Mouse (Mus musculus): Measurements from ENCODE around the gene Psg19. TPM values are rescaled to one million over a fixed set of nuclear protein-coding genes. Genes with fewer than 3 reads are reported as not detected.
A peak's percentile ranks its signal among the peaks of the same experiment; 100 is the strongest.

Gene Psg19
- total and polyA plus RNA-seq, 3 experiments, result not detected

DNA sequence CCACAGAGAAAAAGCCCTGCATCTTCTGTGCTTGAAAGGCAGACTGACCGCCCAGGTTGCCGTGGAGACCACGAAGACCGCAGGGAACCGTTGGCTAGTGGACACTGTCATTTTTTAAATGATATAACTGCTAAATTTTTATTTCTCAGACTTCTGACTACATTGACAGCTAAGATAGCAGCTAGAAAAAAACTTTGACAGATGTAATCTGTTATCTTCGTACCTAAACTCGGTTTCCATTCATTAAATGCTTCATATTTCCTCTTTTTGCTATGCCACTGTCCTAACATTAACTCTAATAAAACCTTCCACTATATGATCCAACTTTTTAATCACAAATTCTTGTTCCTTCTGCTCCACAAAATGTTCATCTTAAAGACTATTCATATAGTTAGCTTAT is 31.2 kb upstream of the Psg19 start:
- no peak overlapping the region for H3K27ac ChIP-seq
- H3K4me3 ChIP-seq, result no peak overlapping the region
- TF ChIP-seq CTCF (IDR thresholded peaks at IDR 0.05) (no peak), POLR2A (IDR thresholded peaks at IDR 0.05; ENCODE audit: insufficient read depth, low read depth, low read length) (no peak), EP300 (IDR thresholded peaks at IDR 0.05; ENCODE audit: insufficient read depth, low read depth, low read length) (no peak)
- H3K36me3 ChIP-seq (ENCODE audit: control insufficient read depth, insufficient read depth, low read length), result no peaks in the 10 kb centered on the region
- no peak overlapping the region for H3K9ac ChIP-seq (ENCODE audit: low read depth, low read length)
- no peak for DNase-seq
- no peaks in the 10 kb centered on the region for H3K27me3 ChIP-seq (ENCODE audit: control insufficient read depth, insufficient read depth, low read length)
- H3K79me2 ChIP-seq (replicated peaks; ENCODE audit: control insufficient read depth, insufficient read depth, low read length), result no peaks in the 10 kb centered on the region
- intact Hi-C loops (cut with DNase I), result no loop called here
- WGBS, result 79% methylated on average over 7 of the region's 7 CpGs
- no peaks in the 10 kb centered on the region for H3K4me1 ChIP-seq (ENCODE audit: control insufficient read depth, insufficient read depth, low read length)

DNA sequence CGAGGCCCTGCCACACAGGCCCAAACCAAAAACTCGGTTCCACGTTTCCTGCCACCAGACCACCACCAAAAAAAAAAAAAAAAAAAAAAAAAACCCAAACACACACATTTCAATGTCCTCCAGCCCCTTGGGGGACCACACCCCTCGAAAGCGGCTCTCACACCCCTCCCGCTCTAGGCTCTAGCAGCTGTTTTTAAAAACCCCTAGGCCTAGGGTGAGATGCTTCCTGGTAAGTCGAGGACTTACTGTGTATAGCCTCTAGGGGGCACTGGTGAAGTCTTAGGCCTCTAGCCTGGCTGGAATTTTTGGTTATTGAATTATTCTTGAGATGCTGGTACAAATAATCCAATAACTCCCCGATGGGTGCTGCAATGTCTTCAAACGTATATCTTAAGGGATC is 30.3 kb upstream of the Psg19 start:
- no peak for DNase-seq

DNA sequence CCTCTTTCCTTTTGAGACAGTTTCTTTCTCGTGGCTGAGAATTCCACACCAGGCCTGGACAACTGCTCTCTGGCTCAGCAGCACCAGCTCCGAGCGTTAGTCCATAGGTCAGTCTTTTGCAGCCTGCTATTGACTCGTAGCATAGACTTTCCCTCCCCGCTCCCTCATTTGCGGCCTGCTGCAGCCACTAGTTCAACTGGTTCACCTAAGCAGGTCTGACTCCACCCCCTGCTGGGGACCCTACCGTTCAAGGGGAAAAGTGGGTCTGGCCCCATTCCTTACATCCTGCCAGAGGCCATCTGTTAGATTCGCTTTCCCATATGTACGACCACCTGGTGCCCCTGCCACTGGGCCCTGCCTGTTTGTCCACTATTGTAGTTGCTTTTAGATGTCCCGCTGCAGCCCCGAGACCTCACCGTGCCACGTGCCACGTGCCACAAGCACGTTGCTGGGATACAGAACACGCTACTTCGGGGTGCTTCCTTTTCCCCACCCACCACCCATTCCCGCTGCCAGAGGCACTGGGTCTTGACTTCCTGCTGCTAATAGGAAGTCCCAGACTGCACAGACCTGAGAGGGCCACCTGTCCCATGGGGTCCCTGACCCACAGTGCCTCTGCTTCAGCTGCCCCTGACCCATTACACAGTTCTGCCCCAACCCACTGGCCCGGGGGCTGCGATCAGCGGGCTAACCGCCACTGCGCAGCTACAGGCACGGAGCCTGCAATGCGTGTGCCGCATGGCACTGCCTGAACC is 29.6 kb upstream of the Psg19 start:
- intact Hi-C loops (cut with DNase I), result no loop called here
- no peaks in the 10 kb centered on the region for H3K27me3 ChIP-seq (ENCODE audit: control insufficient read depth, insufficient read depth, low read length)
- no peak for DNase-seq
- no peaks in the 10 kb centered on the region for H3K36me3 ChIP-seq (ENCODE audit: control insufficient read depth, insufficient read depth, low read length)
- H3K4me3 ChIP-seq, result no peak overlapping the region
- no peaks in the 10 kb centered on the region for H3K79me2 ChIP-seq (replicated peaks; ENCODE audit: control insufficient read depth, insufficient read depth, low read length)
- H3K9ac ChIP-seq (ENCODE audit: low read depth, low read length), result no peak overlapping the region
- H3K4me1 ChIP-seq (ENCODE audit: control insufficient read depth, insufficient read depth, low read length), result no peaks in the 10 kb centered on the region
- WGBS, result 59% methylated on average over 26 of the region's 26 CpGs
- no peak for TF ChIP-seq POLR2A (IDR thresholded peaks at IDR 0.05; ENCODE audit: insufficient read depth, low read depth, low read length)
- TF ChIP-seq CTCF (IDR thresholded peaks at IDR 0.05), result no peak
- no peak for TF ChIP-seq EP300 (IDR thresholded peaks at IDR 0.05; ENCODE audit: insufficient read depth, low read depth, low read length)
- no peak overlapping the region for H3K27ac ChIP-seq

More for the DNA sequence above, 30.3 kb upstream of the Psg19 start:
- H3K79me2 ChIP-seq (replicated peaks; ENCODE audit: control insufficient read depth, insufficient read depth, low read length), result no peaks in the 10 kb centered on the region
- H3K36me3 ChIP-seq (ENCODE audit: control insufficient read depth, insufficient read depth, low read length), result no peaks in the 10 kb centered on the region
- no peak overlapping the region for H3K27ac ChIP-seq
- WGBS, result 56% methylated on average over 9 of the region's 9 CpGs
- no peak overlapping the region for H3K9ac ChIP-seq (ENCODE audit: low read depth, low read length)
- TF ChIP-seq EP300 (IDR thresholded peaks at IDR 0.05; ENCODE audit: insufficient read depth, low read depth, low read length) (no peak), CTCF (IDR thresholded peaks at IDR 0.05) (peak; percentile 72), POLR2A (IDR thresholded peaks at IDR 0.05; ENCODE audit: insufficient read depth, low read depth, low read length) (no peak)
- H3K4me1 ChIP-seq (ENCODE audit: control insufficient read depth, insufficient read depth, low read length), result no peaks in the 10 kb centered on the region
- H3K27me3 ChIP-seq (ENCODE audit: control insufficient read depth, insufficient read depth, low read length), result no peaks in the 10 kb centered on the region
- H3K4me3 ChIP-seq, result no peak overlapping the region
- intact Hi-C loops (cut with DNase I), result no loop called here

DNA sequence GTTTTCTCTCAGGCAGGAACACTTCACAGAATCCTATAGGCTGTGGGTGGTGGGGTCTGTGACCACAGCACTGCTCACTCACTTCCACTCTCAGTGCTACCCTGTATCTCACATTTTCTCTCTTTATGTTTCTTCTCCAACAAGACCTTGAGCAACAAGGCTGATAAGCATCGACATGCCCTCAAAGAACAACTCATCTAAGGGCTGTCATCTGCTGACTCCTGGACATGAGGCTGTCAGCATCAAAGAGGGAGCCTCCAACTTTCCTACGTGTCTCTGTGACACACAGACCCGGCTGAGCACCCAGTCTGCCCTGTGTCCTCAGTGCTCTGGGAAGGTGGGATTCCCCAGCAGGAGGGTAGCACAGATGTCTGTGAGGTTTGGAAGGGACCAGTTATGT is 23.2 kb upstream of the Psg19 start, which contains the start of gene Psg17:
Gene Psg17 (minus strand): TSS at position 101 of the 400 bp plus-strand sequence.
- Histone ChIP-seq H3K9ac (ENCODE audit: low read depth, low read length) (no peak within 1 kb of the TSS), H3K27me3 (ENCODE audit: control insufficient read depth, insufficient read depth, low read length) (no peaks in the 10 kb centered on the region), H3K4me1 (ENCODE audit: control insufficient read depth, insufficient read depth, low read length) (no peaks in the 10 kb centered on the region), H3K79me2 (replicated peaks; ENCODE audit: control insufficient read depth, insufficient read depth, low read length) (no peaks in the 10 kb centered on the region), H3K36me3 (ENCODE audit: control insufficient read depth, insufficient read depth, low read length) (no peaks in the 10 kb centered on the region), H3K4me3 (no peak within 1 kb of the TSS), H3K27ac (no peak within 1 kb of the TSS)
- intact Hi-C loops (cut with DNase I), result no loop called here
- no peak for TF ChIP-seq EP300 (IDR thresholded peaks at IDR 0.05; ENCODE audit: insufficient read depth, low read depth, low read length)
- no peak for TF ChIP-seq CTCF (IDR thresholded peaks at IDR 0.05)
- no peak for TF ChIP-seq POLR2A (IDR thresholded peaks at IDR 0.05; ENCODE audit: insufficient read depth, low read depth, low read length)
- 60% methylated on average over 3 of the region's 3 CpGs for WGBS
- DNase-seq, result no peak

DNA sequence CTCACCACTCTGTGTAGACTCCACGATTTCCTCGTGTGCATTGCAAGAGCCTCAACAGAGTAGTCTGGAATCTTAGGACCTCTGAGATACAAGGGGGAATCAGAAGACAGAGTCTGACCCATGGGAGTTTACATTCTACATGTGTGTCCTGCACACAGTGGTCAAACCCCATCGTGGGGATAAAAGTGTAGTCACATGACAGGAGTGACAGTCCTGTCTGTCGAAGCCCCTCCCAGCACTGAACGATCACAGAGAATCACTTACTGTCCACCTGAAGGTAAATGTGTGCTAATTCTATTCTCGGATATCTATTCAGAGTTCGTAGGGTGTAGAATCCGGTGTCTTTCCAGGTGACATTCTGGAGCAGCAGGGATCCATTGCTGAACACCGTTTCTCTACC is 20.0 kb upstream of the Psg19 start:
- intact Hi-C loops (cut with DNase I), result no loop called here
- H3K9ac ChIP-seq (ENCODE audit: low read depth, low read length), result no peak overlapping the region
- H3K27ac ChIP-seq, result no peak overlapping the region
- DNase-seq, result no peak
- TF ChIP-seq POLR2A (IDR thresholded peaks at IDR 0.05; ENCODE audit: insufficient read depth, low read depth, low read length) (no peak), EP300 (IDR thresholded peaks at IDR 0.05; ENCODE audit: insufficient read depth, low read depth, low read length) (no peak), CTCF (IDR thresholded peaks at IDR 0.05) (no peak)
- no peaks in the 10 kb centered on the region for H3K36me3 ChIP-seq (ENCODE audit: control insufficient read depth, insufficient read depth, low read length)
- no peak overlapping the region for H3K4me3 ChIP-seq
- H3K27me3 ChIP-seq (ENCODE audit: control insufficient read depth, insufficient read depth, low read length), result no peaks in the 10 kb centered on the region
- no peaks in the 10 kb centered on the region for H3K79me2 ChIP-seq (replicated peaks; ENCODE audit: control insufficient read depth, insufficient read depth, low read length)
- H3K4me1 ChIP-seq (ENCODE audit: control insufficient read depth, insufficient read depth, low read length), result no peaks in the 10 kb centered on the region
- 81% methylated on average over 9 of the region's 9 CpGs for WGBS

DNA sequence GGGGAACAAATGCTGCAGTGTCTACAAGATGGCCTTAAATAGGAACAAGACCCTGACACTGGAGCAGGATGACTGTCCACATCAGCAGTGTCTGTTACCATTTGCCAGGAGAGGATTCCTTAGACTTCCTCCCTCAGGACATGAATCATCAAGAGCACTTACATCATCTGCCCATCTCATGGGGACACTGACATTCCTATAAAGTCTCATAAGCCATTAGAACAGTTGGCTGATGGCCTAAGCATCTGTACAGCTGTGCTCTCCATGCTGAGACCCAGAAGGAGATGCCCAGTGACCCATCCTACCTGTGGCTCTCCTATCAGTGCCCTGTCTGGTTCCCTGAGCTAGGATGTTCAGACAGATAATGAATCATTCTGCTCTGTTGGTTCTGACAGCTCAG is 5.2 kb upstream of the Psg19 start:
- no peaks in the 10 kb centered on the region for H3K4me1 ChIP-seq (ENCODE audit: control insufficient read depth, insufficient read depth, low read length)
- H3K36me3 ChIP-seq (ENCODE audit: control insufficient read depth, insufficient read depth, low read length), result no peaks in the 10 kb centered on the region
- no peaks in the 10 kb centered on the region for H3K79me2 ChIP-seq (replicated peaks; ENCODE audit: control insufficient read depth, insufficient read depth, low read length)
- no peak for TF ChIP-seq CTCF (IDR thresholded peaks at IDR 0.05)
- no peak for TF ChIP-seq EP300 (IDR thresholded peaks at IDR 0.05; ENCODE audit: insufficient read depth, low read depth, low read length)
- no peak for TF ChIP-seq POLR2A (IDR thresholded peaks at IDR 0.05; ENCODE audit: insufficient read depth, low read depth, low read length)
- no peak overlapping the region for H3K9ac ChIP-seq (ENCODE audit: low read depth, low read length)
- no peak overlapping the region for H3K4me3 ChIP-seq
- intact Hi-C loops (cut with DNase I), result no loop called here
- H3K27ac ChIP-seq, result no peak overlapping the region
- no peaks in the 10 kb centered on the region for H3K27me3 ChIP-seq (ENCODE audit: control insufficient read depth, insufficient read depth, low read length)
- no peak for DNase-seq
